ENCODE assay signal across 9 mouse cellular contexts in the genomic region with DNA sequence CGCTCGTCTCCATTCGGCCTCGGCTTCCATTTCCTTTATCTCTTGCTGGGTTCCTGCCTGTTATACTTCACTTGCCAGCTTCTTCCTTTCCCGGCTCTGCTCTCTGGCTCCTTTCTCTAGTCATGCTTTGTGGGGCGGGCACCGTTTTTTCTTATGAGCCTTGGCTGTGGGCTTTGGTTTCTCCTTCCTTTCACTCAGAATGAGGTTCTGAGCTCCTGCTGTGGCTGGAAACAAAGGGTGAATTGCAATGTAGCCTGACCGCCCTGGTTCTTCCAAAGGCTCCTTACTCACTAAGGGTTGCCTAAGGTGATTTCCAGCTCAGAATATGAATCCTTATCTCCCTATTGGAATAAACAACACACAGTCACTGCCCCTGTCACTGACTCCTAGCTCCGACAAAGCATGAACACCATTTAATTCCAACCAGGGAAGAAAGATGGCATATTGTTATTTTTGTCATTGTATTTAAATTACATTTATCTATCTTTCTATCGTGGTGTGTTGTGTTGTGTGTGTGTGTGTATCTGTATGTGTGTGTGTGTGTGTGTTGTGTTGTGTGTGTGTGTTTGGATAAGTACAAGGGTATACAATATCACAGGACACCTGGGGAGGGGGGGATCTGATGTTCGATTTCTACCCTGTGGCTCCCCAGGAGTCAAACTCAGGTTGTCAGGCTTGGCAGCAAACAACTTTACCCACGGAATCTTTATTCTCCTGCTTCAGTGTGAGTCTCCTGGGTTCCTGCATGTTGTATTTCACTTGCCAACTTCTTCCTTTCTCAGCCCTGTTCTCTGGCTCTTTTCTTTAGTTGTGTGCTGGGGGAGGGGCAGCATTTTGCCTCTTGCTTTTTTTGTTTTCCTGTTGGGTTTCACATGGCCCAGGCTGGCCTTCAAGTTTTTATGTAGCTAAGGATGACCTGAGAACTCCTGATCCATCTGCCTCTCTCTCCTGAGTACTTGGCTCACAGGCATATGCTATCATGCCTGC. TPM values are rescaled to one million over a fixed set of nuclear protein-coding genes. Genes with fewer than 3 reads are reported as not detected.
A peak's percentile ranks its signal among the peaks of the same experiment; 100 is the strongest.
DNase-seq lines count a peak whose midpoint lies in the region; ATAC-seq and TF ChIP-seq lines count a peak whose summit lies in the region.
"Had no signal": no experiment of that assay in that cellular context is flagged by ENCODE, and none has a peak within 500 bp of the region (broad histone marks: within the 10 kb centered on the region; RNA-seq: fewer than 3 reads in every experiment).

No protein-coding gene starts in this region.

- intact Hi-C loops in left cerebral cortex, adult 2 months (cut with DNase I): no loop called here

- no peaks in the 10 kb centered on the region for H3K36me3 ChIP-seq in lung, embryonic 14.5 days (ENCODE audit: insufficient read depth)
- H3K36me3 ChIP-seq in embryonic facial prominence, embryonic 10.5 days (replicated peaks): no peaks in the 10 kb centered on the region
- H3K36me3 ChIP-seq in heart, embryonic 11.5 days (ENCODE audit: control insufficient read depth, insufficient read depth, low read length): no peaks in the 10 kb centered on the region
- no peaks in the 10 kb centered on the region for H3K36me3 ChIP-seq in midbrain, embryonic 14.5 days (ENCODE audit: control insufficient read depth, insufficient read depth, low read length)
- H3K36me3 ChIP-seq in kidney, embryonic 15.5 days: no peaks in the 10 kb centered on the region
- H3K36me3 ChIP-seq in stomach, postnatal 0 days (ENCODE audit: control insufficient read depth, insufficient read depth, low read length): no peaks in the 10 kb centered on the region

- H3K4me3 ChIP-seq in lung, embryonic 14.5 days (ENCODE audit: low read depth, low read length): no peak overlapping the region
- no peak overlapping the region for H3K4me3 ChIP-seq in embryonic facial prominence, embryonic 10.5 days
- H3K4me3 ChIP-seq in heart, embryonic 11.5 days (ENCODE audit: low read depth, low read length): no peak overlapping the region
- no peak overlapping the region for H3K4me3 ChIP-seq in left cerebral cortex, adult 2 months
- no peak overlapping the region for H3K4me3 ChIP-seq in midbrain, embryonic 14.5 days (replicated peaks; ENCODE audit: low read depth, low read length)
- no peak overlapping the region for H3K4me3 ChIP-seq in kidney, embryonic 15.5 days (replicated peaks)
- H3K4me3 ChIP-seq in stomach, postnatal 0 days (ENCODE audit: low read depth, low read length): no peak overlapping the region

- ATAC-seq in lung, embryonic 14.5 days (ENCODE audit: insufficient read depth): no peak
- 0 out of 2 replicates have a peak, but pooled peaks have one; percentile 31 for ATAC-seq in heart, embryonic 11.5 days (replicated peaks; ENCODE audit: insufficient number of reproducible peaks, low FRiP score, low TSS enrichment)
- ATAC-seq in midbrain, embryonic 14.5 days (ENCODE audit: low FRiP score, low TSS enrichment): 0 out of 2 replicates have a peak, but pooled peaks have one; percentile 24
- no peak for ATAC-seq in kidney, embryonic 15.5 days (replicated peaks; ENCODE audit: low FRiP score)
- ATAC-seq in stomach, postnatal 0 days (ENCODE audit: low FRiP score, low TSS enrichment): no peak

- WGBS in lung, embryonic 14.5 days: 34% methylated on average over 12 of the region's 12 CpGs
- WGBS in embryonic facial prominence, embryonic 10.5 days: 24% methylated on average over 12 of the region's 12 CpGs
- 23% methylated on average over 12 of the region's 12 CpGs for WGBS in heart, embryonic 11.5 days (ENCODE audit: insufficient replicate concordance)
- WGBS in midbrain, embryonic 14.5 days: 10% methylated on average over 12 of the region's 12 CpGs
- 39% methylated on average over 12 of the region's 12 CpGs for WGBS in kidney, embryonic 15.5 days
- WGBS in stomach, postnatal 0 days: 40% methylated on average over 12 of the region's 12 CpGs

- peak; percentile 8 for DNase-seq in lung, embryonic 14.5 days
- no peak for DNase-seq in lung, postnatal 14 days
- DNase-seq in embryonic facial prominence, embryonic 10.5 days (ENCODE audit: low spot score): no peak
- peak in 1 of 2 experiments; percentile 44 for DNase-seq in left cerebral cortex, adult 2 months (ENCODE audit: extremely low spot score in 1 of 2, low spot score in 2 of 2)
- peak; percentile 58 for DNase-seq in midbrain, embryonic 14.5 days
- no peak for DNase-seq in stomach, postnatal 0 days (ENCODE audit: low spot score)

- no peaks in the 10 kb centered on the region for H3K9me3 ChIP-seq in lung, embryonic 14.5 days (ENCODE audit: low read depth, low read length)
- no peaks in the 10 kb centered on the region for H3K9me3 ChIP-seq in embryonic facial prominence, embryonic 10.5 days
- H3K9me3 ChIP-seq in heart, embryonic 11.5 days (replicated peaks; ENCODE audit: control insufficient read depth, low read length): no peaks in the 10 kb centered on the region
- H3K9me3 ChIP-seq in midbrain, embryonic 14.5 days (ENCODE audit: control insufficient read depth, low read length): no peaks in the 10 kb centered on the region
- H3K9me3 ChIP-seq in kidney, embryonic 15.5 days (replicated peaks): no peaks in the 10 kb centered on the region
- no peaks in the 10 kb centered on the region for H3K9me3 ChIP-seq in stomach, postnatal 0 days (ENCODE audit: control insufficient read depth, low read length)

- H3K27me3 ChIP-seq in lung, embryonic 14.5 days (ENCODE audit: insufficient read depth, low read length): no peaks in the 10 kb centered on the region
- no peaks in the 10 kb centered on the region for H3K27me3 ChIP-seq in embryonic facial prominence, embryonic 10.5 days (replicated peaks; ENCODE audit: low read depth, poor library complexity, severe bottlenecking)
- no peaks in the 10 kb centered on the region for H3K27me3 ChIP-seq in heart, embryonic 11.5 days (ENCODE audit: control insufficient read depth, insufficient read depth, low read length)
- H3K27me3 ChIP-seq in midbrain, embryonic 14.5 days (ENCODE audit: control insufficient read depth, insufficient read depth, low read length): no peaks in the 10 kb centered on the region
- H3K27me3 ChIP-seq in kidney, embryonic 15.5 days: no peaks in the 10 kb centered on the region
- no peaks in the 10 kb centered on the region for H3K27me3 ChIP-seq in stomach, postnatal 0 days (ENCODE audit: control insufficient read depth, insufficient read depth, low read length)

- H3K9ac ChIP-seq in lung, embryonic 14.5 days: no peak overlapping the region
- no peak overlapping the region for H3K9ac ChIP-seq in heart, embryonic 11.5 days (ENCODE audit: low read depth, low read length)
- no peak overlapping the region for H3K9ac ChIP-seq in midbrain, embryonic 14.5 days (replicated peaks; ENCODE audit: low read length)
- no peak overlapping the region for H3K9ac ChIP-seq in kidney, embryonic 15.5 days
- no peak overlapping the region for H3K9ac ChIP-seq in stomach, postnatal 0 days (ENCODE audit: low read length)

- no peak overlapping the region for H3K4me2 ChIP-seq in lung, embryonic 14.5 days
- peak overlapping the region; percentile 21; the same call in 1 of the 2 replicates for H3K4me2 ChIP-seq in heart, embryonic 11.5 days
- H3K4me2 ChIP-seq in midbrain, embryonic 14.5 days (ENCODE audit: low read length): peak overlapping the region; percentile 7; the same call in 1 of the 2 replicates
- H3K4me2 ChIP-seq in kidney, embryonic 15.5 days: no peak overlapping the region
- no peak overlapping the region for H3K4me2 ChIP-seq in stomach, postnatal 0 days (replicated peaks; ENCODE audit: low read depth)

- TF ChIP-seq EP300 in stomach, postnatal 0 days (optimal IDR thresholded peaks at IDR 0.05): no peak

- no peak for TF ChIP-seq CTCF in lung, embryonic 14.5 days (IDR thresholded peaks at IDR 0.05; ENCODE audit: low read depth)
- no peak for TF ChIP-seq CTCF in left cerebral cortex, adult 2 months (IDR thresholded peaks at IDR 0.05)
- TF ChIP-seq CTCF in stomach, postnatal 0 days (IDR thresholded peaks at IDR 0.05; ENCODE audit: low read depth): no peak

- H3K27ac ChIP-seq in lung, embryonic 14.5 days (ENCODE audit: low read depth): no peak overlapping the region
- H3K27ac ChIP-seq in embryonic facial prominence, embryonic 10.5 days (replicated peaks): peak overlapping the region; percentile 24; the same call in 1 of the 2 replicates
- no peak overlapping the region for H3K27ac ChIP-seq in heart, embryonic 11.5 days (ENCODE audit: low read depth, low read length)
- peak overlapping the region; percentile 47; the same call in 1 of the 2 replicates for H3K27ac ChIP-seq in left cerebral cortex, adult 2 months
- H3K27ac ChIP-seq in midbrain, embryonic 14.5 days (replicated peaks; ENCODE audit: low read depth, low read length): peak overlapping the region; percentile 10
- no peak overlapping the region for H3K27ac ChIP-seq in kidney, embryonic 15.5 days
- H3K27ac ChIP-seq in stomach, postnatal 0 days (replicated peaks): no peak overlapping the region

- H3K4me1 ChIP-seq in lung, embryonic 14.5 days (ENCODE audit: insufficient read depth): no peaks in the 10 kb centered on the region
- H3K4me1 ChIP-seq in embryonic facial prominence, embryonic 10.5 days: peaks cover 12% of the 10 kb centered on the region; the same call in 1 of the 2 replicates
- no peaks in the 10 kb centered on the region for H3K4me1 ChIP-seq in heart, embryonic 11.5 days (ENCODE audit: control insufficient read depth, insufficient read depth, low read length)
- no peaks in the 10 kb centered on the region for H3K4me1 ChIP-seq in midbrain, embryonic 14.5 days (ENCODE audit: control insufficient read depth, insufficient read depth, low read length)
- no peaks in the 10 kb centered on the region; the same call in 1 of the 2 replicates for H3K4me1 ChIP-seq in kidney, embryonic 15.5 days
- no peaks in the 10 kb centered on the region for H3K4me1 ChIP-seq in stomach, postnatal 0 days (replicated peaks; ENCODE audit: control insufficient read depth, insufficient read depth)

RNA-seq across cellular contexts. Expression of a gene that starts 14.1 kb away (rescaled TPM):
- polyA plus RNA-seq in lung, embryonic 14.5 days (2014; fragmentation: Nextera tagmentation; extraction: Ambion mirVana): 0.42 and 0.76 TPM in 2 replicates
- 0.39 and 0.84 TPM in 2 replicates for polyA plus RNA-seq in embryonic facial prominence, embryonic 10.5 days (2016; fragmentation: Nextera tagmentation; extraction: Ambion mirVana)
- 0.47 and 0.61 TPM in 2 replicates for polyA plus RNA-seq in heart, embryonic 11.5 days (2014; fragmentation: Nextera tagmentation; extraction: Ambion mirVana)
- total RNA-seq in left cerebral cortex, adult 2 months (2021): under 1 TPM; 0.81 to 0.84 TPM
- 0.19 and 0.50 TPM in 2 replicates for polyA plus RNA-seq in midbrain, embryonic 14.5 days (2014; fragmentation: Nextera tagmentation; extraction: Ambion mirVana)
- polyA plus RNA-seq in kidney, embryonic 15.5 days (2015; fragmentation: Nextera tagmentation; extraction: Ambion mirVana): 0.62 and 1.0 TPM in 2 replicates
- 0.33 and 0.40 TPM in 2 replicates for polyA plus RNA-seq in stomach, postnatal 0 days (2015; fragmentation: Nextera tagmentation; extraction: Ambion mirVana)

RNA-seq across cellular contexts. Expression of a gene that starts 25.5 kb away (rescaled TPM):
- polyA plus RNA-seq in lung, embryonic 14.5 days (2014; fragmentation: Nextera tagmentation; extraction: Ambion mirVana): not detected in 2 replicates
- polyA plus RNA-seq in embryonic facial prominence, embryonic 10.5 days (2016; fragmentation: Nextera tagmentation; extraction: Ambion mirVana): not detected in 2 replicates
- polyA plus RNA-seq in heart, embryonic 11.5 days (2014; fragmentation: Nextera tagmentation; extraction: Ambion mirVana): not detected in 2 replicates
- total RNA-seq in left cerebral cortex, adult 2 months (2021): 1 to 10 TPM; 8.4 to 9.2 TPM
- 0.95 TPM in 1 of 2 replicates, not detected in the other for polyA plus RNA-seq in midbrain, embryonic 14.5 days (2014; fragmentation: Nextera tagmentation; extraction: Ambion mirVana)
- not detected in 2 replicates for polyA plus RNA-seq in kidney, embryonic 15.5 days (2015; fragmentation: Nextera tagmentation; extraction: Ambion mirVana)
- polyA plus RNA-seq in stomach, postnatal 0 days (2015; fragmentation: Nextera tagmentation; extraction: Ambion mirVana): not detected in 2 replicates
- polyA plus RNA-seq: lung, embryonic 16.5 days had no signal

RNA-seq across cellular contexts. Expression of a gene that starts 37.7 kb away (rescaled TPM):
- 0.45 TPM in 1 of 2 replicates, not detected in the other for polyA plus RNA-seq in lung, embryonic 14.5 days (2014; fragmentation: Nextera tagmentation; extraction: Ambion mirVana)
- not detected in 2 replicates for polyA plus RNA-seq in embryonic facial prominence, embryonic 10.5 days (2016; fragmentation: Nextera tagmentation; extraction: Ambion mirVana)
- 0.23 and 0.24 TPM in 2 replicates for polyA plus RNA-seq in heart, embryonic 11.5 days (2014; fragmentation: Nextera tagmentation; extraction: Ambion mirVana)
- not detected for total RNA-seq in left cerebral cortex, adult 2 months (2021)
- not detected in 2 replicates for polyA plus RNA-seq in midbrain, embryonic 14.5 days (2014; fragmentation: Nextera tagmentation; extraction: Ambion mirVana)
- not detected in 2 replicates for polyA plus RNA-seq in kidney, embryonic 15.5 days (2015; fragmentation: Nextera tagmentation; extraction: Ambion mirVana)
- 0.11 and 0.23 TPM in 2 replicates for polyA plus RNA-seq in stomach, postnatal 0 days (2015; fragmentation: Nextera tagmentation; extraction: Ambion mirVana)

RNA-seq across cellular contexts. Expression of a gene that starts 39.0 kb away (rescaled TPM):
- 64.4 and 67.0 TPM in 2 replicates for polyA plus RNA-seq in lung, embryonic 14.5 days (2014; fragmentation: Nextera tagmentation; extraction: Ambion mirVana)
- polyA plus RNA-seq in embryonic facial prominence, embryonic 10.5 days (2016; fragmentation: Nextera tagmentation; extraction: Ambion mirVana): 74.5 and 78.8 TPM in 2 replicates
- 46.6 and 49.6 TPM in 2 replicates for polyA plus RNA-seq in heart, embryonic 11.5 days (2014; fragmentation: Nextera tagmentation; extraction: Ambion mirVana)
- 10 to 100 TPM; 11.7 to 13.3 TPM for total RNA-seq in left cerebral cortex, adult 2 months (2021)
- 15.7 and 24.6 TPM in 2 replicates for polyA plus RNA-seq in midbrain, embryonic 14.5 days (2014; fragmentation: Nextera tagmentation; extraction: Ambion mirVana)
- polyA plus RNA-seq in kidney, embryonic 15.5 days (2015; fragmentation: Nextera tagmentation; extraction: Ambion mirVana): 74.3 and 78.6 TPM in 2 replicates
- 44.7 and 48.6 TPM in 2 replicates for polyA plus RNA-seq in stomach, postnatal 0 days (2015; fragmentation: Nextera tagmentation; extraction: Ambion mirVana)

RNA-seq across cellular contexts. Expression of a gene that starts 39.2 kb away (rescaled TPM):
- 45.6 and 47.1 TPM in 2 replicates for polyA plus RNA-seq in lung, embryonic 14.5 days (2014; fragmentation: Nextera tagmentation; extraction: Ambion mirVana)
- 43.5 and 43.6 TPM in 2 replicates for polyA plus RNA-seq in embryonic facial prominence, embryonic 10.5 days (2016; fragmentation: Nextera tagmentation; extraction: Ambion mirVana)
- polyA plus RNA-seq in heart, embryonic 11.5 days (2014; fragmentation: Nextera tagmentation; extraction: Ambion mirVana): 30.3 and 33.6 TPM in 2 replicates
- total RNA-seq in left cerebral cortex, adult 2 months (2021): 10 to 100 TPM; 95.6 to 98.2 TPM
- 90.3 and 119 TPM in 2 replicates for polyA plus RNA-seq in midbrain, embryonic 14.5 days (2014; fragmentation: Nextera tagmentation; extraction: Ambion mirVana)
- polyA plus RNA-seq in kidney, embryonic 15.5 days (2015; fragmentation: Nextera tagmentation; extraction: Ambion mirVana): 49.5 and 53.9 TPM in 2 replicates
- polyA plus RNA-seq in stomach, postnatal 0 days (2015; fragmentation: Nextera tagmentation; extraction: Ambion mirVana): 38.3 and 42.7 TPM in 2 replicates

Comparison
In these comparisons a context has a peak if more than half of its experiments do, and no peak if none do; other contexts are left out.
1. DNase-seq: peak in lung, embryonic 14.5 days (single experiment) and midbrain, embryonic 14.5 days (single experiment); none in lung, postnatal 14 days (single experiment), embryonic facial prominence, embryonic 10.5 days (single experiment) and stomach, postnatal 0 days (single experiment).
2. ATAC-seq: peak in heart, embryonic 11.5 days (single experiment) and midbrain, embryonic 14.5 days (single experiment); none in lung, embryonic 14.5 days (single experiment), kidney, embryonic 15.5 days (single experiment) and stomach, postnatal 0 days (single experiment).
3. H3K27ac ChIP-seq: peak in embryonic facial prominence, embryonic 10.5 days (single experiment), left cerebral cortex, adult 2 months (single experiment) and midbrain, embryonic 14.5 days (single experiment); none in lung, embryonic 14.5 days (single experiment), heart, embryonic 11.5 days (single experiment), kidney, embryonic 15.5 days (single experiment) and stomach, postnatal 0 days (single experiment).
4. H3K4me2 ChIP-seq: peak in heart, embryonic 11.5 days (single experiment) and midbrain, embryonic 14.5 days (single experiment); none in lung, embryonic 14.5 days (single experiment), kidney, embryonic 15.5 days (single experiment) and stomach, postnatal 0 days (single experiment).